Mouse (Mus musculus) embryo, embryonic 9.5 days (tissue): ENCODE results near the gene Polr3g.
"Not testable (repeated sequence)": the region's sequence is repeated elsewhere in the genome, so short reads cannot be mapped to it uniquely, and the experiment has no call there.

ENCODE experiments used
- DNase-seq: peaks from one replicate; pipeline ENCODE4 v3.0.0-alpha.2; 2017; ENCODE audit errors: extremely low spot score

Polr3g gene

DNA sequence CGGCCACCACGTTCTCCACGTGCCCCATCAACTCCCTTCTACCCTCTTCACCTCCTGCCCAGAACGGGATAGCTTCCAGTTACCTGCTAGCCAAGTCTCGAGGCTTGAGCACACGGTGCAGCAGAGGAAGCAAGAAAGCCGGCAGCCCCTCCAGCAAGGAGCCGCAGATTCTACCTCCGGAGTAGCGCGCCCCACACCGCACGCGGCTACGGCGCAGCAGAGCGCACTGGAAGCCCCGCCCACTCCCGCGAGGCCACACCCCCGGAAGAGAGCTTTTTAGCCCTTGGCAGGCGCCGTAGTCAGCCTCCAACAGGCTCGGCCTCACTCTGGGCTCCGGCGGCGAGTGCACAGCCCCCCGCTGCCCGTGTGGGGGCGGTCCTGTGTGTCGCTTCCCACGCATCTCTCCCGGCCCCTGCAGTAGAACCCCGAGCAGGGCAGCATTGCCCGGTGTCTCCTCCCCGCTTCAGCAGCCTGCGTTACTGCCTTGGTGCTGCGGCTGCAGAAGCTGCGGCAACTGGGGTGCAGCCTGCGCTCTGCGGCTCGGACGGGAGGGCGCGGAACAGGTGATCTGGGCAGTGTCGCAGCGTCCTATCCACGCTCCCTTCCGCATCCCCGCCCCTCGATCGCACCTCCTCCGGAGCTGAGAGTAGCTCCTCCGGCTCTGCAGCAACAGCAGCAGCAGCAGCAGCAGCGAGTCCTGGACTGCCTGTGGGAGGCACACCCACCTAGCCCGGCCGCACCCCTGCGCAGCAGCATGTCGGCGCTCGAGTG lies at the start of gene Polr3g, which contains the start of gene Mblac2:
Polr3g (minus strand) TSS at position 239 of the 771 bp plus-strand sequence.
Mblac2 (plus strand) TSS at position 567 of the 771 bp plus-strand sequence.
- DNase-seq, result peak; percentile 96

DNA sequence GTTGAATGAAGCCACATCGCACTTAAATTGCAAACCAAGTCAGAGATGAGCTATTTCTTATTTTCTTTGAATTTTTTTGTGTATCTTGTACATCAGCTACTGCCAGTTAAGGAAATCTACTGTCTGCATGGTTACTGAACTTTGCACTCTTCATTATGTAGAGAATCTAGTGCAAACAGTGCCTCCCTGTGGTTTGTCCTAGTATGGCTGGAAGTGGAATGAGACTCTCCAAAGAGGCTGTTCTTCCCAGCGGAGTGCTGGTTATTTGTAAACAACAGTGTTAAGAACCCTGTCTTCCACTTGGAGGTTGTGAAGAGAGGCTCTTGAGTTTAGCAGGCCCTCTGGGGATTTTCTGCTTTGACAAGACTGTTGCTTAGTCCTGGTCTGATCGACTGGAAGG lies 49.6 kb upstream of the Polr3g start:
- peak; percentile 47 for DNase-seq

DNA sequence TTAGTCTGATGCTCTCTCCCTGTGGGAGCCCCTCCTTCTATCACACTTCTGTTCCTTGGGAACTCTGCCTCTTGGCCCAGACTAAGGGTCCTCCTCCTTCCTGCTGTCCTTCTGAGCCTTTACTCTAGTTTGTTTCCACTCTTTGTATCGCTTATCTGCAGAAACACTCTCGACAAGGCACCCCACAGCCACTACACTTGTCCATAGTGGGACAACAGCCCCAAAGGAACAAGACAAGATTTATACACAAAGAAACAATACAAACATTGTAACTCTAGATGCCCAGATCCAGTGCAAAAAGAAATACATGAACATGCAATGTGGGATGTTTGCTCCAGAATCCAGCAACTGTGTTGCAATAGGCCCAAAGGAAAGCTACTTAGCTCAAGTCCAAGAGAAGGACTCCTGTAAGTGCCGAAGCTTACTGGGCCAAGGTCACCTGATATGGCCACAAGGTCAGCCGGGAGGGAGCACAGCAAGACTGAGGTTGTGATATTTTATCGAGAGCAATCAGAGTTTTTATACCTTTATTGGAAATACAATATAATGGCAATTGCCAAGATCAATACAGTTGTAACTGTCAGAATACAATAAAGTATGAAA lies 46.3 kb upstream of the Polr3g start:
- no peak for DNase-seq

DNA sequence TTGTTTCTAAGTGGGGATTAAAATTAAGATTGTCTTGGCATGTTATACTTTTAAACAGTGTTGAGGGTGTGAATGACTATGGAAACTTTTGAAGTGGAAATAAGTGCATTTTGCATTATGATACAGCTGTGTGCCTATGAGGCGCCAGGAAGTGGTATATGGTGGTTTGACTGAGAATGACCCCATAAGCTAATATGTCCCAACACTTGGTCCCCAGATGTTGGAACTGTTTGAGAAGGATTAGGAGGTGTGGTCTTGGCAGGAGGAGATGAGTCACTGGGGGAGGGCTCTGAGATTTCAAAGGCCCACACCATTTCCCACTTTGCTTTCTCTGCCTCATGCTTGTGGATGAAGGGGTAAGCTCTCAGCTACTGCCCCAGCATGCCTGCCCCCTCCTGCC lies 44.5 kb upstream of the Polr3g start:
- DNase-seq, result no peak

DNA sequence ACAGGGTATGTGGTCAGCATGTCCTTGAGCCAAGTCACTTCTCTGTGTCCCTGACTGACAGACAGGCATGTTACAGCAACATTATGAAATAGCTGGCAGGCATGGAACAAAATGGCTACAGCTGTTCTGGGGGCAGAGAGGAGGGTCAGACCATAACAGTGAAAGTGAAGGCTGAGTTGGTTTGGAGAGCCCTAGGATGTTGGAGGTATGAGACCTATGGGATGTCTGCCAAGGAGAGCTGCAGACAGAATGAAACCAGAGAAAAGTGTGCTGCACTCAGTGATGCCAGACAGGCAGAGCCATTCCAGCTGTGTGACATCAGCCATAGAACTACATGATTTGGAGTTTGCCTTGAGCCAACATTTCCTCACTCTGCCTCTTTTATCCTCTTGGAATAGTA lies 44.1 kb upstream of the Polr3g start:
- DNase-seq, result no peak

DNA sequence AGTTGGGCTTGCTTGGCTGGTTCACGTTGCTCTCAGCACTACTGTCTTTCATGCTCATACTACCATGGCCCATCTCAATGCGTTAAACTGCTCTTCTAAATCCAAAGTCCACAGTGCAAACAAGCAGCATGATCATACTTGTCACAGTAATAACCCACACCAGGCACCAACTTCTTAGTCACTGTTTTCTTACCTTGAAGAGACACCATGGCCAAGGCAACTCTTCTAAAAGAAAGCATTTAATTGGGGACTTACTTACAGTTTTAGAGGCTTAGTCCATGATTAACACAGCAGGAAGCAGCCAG lies 33.2 kb upstream of the Polr3g start:
- DNase-seq, result no peak

DNA sequence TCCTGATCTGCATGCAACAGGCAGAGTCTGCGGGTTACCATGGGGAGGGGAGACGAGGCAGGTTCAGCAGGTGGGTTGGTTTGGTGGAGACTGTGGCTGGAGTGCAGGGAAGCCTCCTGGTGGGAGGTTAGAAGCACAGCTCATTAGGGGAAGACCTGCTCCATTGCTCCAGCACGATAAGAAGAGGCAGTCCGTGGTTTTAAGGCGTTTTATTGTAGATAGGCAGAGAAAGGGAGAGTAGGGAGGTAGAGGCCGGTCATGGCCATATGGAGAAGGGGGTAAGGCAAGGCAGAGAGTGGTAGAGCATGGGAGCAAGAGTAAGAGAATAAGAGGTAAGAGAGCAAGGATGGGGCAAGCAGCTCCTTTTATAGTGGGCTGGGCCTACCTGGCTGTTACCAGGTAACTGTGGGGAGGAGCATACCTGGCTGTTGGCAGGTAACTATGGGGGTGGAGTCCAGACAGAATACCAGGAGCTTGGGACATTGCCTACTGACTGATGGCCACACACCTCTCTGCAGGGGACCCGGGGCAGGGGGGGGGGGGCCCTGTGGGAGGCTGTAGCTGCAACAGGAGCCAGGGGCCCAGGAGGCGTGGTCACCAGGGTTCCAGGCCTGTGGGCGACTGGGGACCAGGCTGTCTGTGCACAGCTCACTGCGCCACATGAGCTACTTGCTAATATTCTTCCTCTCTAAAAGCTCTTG lies 32.7 kb upstream of the Polr3g start:
- no peak for DNase-seq

DNA sequence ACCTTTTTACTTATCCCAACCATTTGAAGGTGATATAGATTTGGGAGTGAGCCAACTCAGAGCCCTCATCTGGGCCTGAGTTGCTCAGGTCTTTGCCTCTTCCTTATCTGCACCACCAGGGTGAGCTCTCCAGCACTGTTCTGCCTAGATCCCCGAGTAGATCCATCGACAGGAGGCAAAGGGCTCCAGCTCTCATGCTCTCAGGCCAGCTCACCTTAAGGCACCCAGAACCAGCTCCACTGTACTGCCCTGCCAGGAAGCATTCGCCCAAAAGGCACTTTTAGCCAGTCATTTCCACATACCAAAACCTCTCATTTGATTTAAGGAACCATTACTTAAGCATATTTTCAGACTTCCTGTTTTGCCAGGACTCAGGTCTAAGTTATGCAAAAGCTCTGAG lies 30.1 kb upstream of the Polr3g start:
- DNase-seq, result no peak

DNA sequence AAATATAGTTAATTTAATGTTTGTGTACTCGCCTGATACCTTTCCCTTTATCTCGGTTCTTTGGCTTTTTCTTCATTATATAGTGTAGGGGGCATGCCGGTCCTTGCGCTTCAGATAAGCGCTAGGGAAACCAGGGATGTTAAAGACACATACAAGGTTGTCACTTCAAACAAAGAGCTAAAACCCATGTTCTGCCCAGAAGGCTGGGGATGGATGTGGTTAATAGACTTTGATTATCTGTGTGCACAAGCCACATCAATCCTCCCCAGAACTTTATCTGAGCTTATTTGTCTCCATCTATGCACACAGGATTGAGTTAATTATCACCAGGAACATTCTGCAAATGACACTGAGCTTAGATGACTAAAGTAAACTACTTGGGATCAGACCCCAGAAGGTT lies 25.8 kb upstream of the Polr3g start:
- no peak for DNase-seq

DNA sequence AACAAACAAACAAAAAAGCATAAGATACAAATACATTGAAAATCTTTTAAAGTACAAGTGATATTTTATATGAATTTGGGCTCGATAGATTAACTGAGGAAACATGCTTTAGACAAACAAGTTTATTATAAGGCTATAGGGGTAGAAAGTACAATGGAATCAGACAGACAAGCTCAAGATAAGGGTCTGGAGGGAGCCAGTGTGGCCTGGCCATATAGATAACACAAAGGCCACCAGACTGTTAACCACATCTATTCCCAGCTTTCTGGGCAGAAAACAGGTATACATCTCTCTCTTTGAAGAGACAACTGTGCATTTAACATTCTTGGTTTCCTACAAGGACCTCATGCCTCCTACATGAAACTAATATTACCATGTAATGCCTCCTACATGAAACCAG lies 19.5 kb upstream of the Polr3g start:
- no peak for DNase-seq

DNA sequence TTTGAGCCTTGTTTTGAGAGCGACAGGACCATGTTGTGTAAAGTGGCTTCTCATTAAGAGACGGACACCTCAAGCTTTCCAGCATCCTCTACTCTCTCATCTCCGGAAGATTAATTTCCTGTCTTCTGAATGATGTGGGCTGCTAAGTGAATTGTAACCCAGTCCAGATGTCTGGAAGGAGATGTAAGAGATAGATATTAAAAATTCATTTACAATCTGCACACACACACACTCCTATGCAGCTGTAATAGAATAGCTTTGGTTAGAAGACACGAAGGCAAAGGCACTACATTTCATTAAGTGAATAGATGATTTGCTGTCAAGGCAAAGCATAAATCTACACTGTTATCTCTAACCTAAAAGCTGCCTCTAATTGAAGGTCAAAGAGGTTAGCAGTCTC lies 18.3 kb upstream of the Polr3g start:
- no peak for DNase-seq

DNA sequence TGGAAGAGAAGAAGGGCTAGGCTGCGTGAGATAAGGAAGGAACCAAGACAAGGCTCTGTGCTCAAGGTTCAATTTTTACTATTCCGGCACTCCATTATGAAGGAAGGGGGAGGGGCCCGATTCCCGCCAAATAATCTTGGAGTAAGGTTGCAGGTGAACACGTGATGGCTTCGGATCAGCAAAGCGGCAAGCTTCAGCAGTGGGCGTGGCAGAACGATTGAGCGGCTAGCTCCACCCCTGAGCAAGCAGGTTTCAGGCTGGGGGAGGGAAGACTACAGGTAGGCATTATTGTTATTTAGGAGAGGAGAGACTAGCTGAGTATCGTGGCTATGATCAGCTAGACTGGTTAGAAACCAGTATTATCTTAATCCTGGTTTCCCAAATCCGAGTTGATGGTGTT lies 17.3 kb upstream of the Polr3g start:
- DNase-seq, result not testable (repeated sequence)

DNA sequence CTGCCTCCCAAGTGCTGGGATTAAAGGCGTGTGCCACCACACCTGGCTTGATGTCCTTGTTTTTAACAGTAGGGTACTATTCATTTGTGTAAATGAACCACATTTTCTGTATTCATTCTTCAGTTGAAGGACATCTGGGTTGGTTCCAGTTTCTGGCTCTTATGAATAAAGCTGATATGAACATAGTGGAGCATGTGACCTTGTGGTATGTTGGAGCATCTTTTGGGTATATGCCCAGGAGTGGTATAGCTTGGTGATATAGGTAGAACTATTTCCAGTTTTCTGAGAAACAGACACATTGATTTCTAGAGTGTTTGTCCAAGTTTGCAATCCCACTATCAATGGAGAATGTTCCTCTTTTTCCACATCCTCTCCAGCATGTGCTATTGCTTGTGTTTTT lies 3.1 kb upstream of the Polr3g start:
- no peak for DNase-seq

DNA sequence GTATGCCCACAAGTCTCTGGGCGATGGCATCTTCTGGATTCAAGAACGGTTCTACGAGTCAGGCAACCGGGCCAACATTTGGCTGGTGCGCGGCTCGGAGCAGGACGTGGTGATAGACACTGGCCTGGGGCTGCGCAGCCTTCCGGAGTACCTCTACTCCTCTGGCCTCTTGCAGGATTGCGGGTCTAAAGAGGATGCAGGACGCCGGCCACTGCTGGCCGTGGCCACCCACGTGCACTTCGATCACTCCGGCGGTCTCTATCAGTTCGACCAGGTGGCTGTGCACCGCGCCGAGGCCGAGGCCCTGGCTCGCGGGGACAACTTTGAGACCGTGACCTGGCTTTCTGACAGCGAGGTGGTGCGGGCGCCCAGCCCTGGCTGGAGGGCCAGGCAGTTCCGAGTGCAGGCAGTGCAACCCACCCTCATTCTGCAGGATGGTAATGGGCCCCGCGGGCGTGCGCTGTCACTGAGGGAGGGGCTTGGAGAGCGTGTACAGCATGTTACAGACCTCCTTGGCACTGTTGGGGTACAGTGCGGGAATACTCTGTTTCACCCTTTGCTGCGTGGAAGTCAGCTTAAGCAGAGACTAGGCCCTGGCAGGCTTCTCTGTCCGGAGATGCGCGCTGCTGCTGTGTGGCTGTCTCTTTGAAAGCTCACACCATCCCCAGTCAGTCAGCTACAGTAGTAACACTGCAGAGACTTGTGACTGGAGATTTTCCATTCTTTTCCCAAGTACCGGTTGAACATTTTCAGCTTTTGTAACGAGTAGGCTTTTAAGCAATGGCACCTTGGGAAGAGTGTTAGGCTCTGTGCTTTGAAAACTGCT lies 946 bp upstream of the Polr3g start:
- no peak for DNase-seq

DNA sequence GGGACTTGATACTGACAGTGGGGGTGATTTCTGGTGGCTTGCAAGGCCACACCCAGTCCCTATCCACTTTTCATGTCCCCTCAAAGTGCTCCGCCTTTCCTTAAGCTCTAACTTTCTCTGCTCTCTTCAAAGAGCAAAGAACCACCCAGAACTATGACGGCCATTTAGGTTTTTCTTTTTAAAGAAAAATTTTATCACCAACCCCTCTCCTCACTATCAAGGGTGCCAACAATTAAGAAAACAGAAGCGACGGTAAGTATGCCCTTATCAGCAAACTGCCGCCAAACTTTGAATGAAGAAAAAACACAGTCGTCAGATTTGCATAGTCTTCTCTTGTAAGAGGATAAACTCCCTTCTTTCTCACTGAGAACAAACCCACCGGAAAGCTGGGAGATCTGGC lies 547 bp downstream of the Polr3g start:
- no peak for DNase-seq

DNA sequence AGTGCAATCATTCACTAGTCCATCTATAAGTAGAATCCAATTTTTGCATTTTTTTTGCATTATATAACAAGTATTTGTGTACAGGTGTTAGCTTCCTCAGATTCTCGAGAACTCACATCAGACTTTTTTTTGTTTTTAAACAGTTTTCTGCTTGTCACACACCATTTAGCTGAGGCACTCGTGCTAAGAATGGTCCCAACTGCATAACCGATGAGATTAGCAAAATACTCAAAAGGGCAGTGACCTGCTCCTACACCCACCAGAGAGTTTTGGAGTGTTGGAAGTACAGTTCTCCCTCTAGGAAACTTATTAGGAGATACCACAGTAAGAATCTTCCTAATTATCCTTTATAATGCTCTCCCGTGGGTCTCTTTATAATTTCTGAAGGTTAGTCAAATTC lies 1.0 kb downstream of the Polr3g start:
- no peak for DNase-seq

DNA sequence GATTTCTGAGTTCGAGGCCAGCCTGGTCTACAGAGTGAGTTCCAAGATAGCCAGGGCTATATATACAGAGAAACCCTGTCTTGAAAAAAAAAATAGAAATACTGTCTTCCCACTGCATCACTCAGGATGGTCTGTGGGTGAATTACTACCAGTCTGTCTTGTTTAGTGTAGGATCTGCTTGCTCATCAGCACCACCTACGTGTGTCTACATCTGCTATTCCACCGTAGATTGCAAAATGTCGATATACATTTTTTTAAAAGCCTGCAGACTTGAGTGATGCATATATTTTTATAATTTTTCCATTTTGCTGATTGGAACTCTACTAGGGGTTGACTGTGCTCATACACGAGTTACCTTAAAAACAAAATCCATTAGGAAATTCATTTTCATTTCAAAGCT lies 4.5 kb downstream of the Polr3g start:
- DNase-seq, result no peak

DNA sequence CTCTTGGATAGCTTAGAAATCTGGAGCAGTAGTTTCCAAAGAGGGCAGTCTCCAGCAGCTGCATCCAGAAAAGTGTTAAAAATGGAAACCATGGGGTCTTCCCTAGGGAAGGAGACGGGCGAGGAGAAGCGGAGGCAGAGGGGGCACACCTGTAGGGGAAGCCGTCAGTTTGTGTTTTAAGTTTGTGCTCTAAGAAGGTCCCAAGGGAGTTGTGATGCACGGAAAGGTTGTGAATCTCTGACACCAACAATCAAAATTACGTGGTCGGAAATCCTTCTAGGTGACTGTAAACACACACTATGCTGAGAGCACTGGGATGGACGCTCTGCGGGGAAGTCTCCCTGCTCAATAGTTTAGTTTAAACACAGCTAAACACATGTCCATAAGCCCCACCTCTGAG lies 7.2 kb downstream of the Polr3g start:
- DNase-seq, result no peak

DNA sequence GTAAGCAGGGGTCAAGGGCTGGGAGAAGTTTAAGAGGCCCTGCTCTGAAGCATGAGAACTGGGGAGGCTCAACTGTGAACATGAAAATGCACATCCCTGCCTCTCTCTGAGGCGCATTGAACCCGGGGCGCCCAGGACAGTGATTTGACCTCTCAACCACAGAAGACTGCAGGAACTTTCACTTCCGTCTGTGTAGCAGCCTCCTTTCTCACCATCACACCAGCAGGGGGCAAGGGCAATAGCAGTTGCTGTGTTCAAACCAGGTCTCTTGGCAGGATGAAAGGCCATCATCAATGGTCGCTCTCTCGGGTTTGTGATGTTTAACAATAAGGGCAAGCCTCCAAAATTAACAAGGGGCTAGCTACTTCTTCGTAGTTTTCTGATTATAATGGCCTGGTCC lies 7.7 kb downstream of the Polr3g start:
- DNase-seq, result no peak

DNA sequence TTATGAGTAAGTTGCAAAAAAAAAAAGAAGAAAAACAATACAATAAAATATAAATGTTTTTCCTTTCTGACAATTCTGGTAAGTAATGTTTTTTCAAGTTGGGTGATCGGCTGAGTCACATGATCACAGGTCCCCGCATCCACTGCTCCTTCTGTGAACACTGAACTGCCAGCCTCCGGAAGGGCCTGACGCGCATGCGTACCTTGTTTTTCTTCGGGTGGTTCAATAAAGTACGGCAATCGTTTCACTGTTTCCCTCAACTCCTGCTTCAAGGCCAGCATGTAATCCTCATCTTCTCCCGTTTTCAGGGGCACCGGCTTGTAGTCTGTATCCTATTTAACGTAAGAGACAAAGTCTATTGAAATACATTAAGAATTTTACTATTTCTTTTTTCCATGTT lies 16.4 kb downstream of the Polr3g start:
- no peak for DNase-seq

DNA sequence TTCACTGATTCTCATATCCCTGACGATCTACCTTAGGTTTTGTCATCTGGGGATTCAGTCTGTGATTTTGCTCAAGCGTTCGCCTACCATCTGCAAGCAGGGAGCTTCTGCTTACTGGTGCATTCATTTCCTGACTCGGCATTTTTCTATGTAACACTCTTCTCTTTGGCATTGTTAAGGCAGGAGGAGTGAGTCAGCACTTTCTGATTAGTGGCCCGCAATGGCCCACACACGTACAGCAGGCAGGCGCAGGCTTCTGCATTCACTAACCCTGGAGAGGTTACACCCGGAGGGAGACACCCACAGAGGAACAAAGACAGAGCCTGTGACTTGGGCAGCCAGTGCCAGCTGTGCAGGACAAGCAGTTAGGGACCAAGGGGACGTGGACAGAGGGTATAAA lies 19.2 kb downstream of the Polr3g start:
- no peak for DNase-seq

DNA sequence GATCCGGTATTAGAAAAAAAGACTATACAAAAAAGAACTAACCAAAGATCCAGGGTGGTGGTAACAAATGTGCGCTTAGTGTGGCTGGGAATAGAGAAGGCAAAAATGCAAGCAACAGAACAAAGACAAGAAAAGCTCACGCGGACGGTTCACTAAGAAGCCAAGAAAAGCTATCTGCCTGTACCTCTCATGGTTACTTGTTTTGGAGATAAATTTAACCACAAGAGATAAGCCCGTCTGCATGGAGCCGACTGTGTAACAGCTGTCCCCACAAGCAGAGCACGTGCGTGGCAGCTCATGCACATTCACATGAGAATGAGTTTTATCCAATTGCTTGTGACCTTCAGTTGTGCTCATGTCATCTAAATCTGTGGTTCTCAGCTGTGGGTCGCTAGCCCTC lies 20.3 kb downstream of the Polr3g start:
- DNase-seq, result no peak
